9 mouse cellular contexts compared by ENCODE assay signal in the genomic region with DNA sequence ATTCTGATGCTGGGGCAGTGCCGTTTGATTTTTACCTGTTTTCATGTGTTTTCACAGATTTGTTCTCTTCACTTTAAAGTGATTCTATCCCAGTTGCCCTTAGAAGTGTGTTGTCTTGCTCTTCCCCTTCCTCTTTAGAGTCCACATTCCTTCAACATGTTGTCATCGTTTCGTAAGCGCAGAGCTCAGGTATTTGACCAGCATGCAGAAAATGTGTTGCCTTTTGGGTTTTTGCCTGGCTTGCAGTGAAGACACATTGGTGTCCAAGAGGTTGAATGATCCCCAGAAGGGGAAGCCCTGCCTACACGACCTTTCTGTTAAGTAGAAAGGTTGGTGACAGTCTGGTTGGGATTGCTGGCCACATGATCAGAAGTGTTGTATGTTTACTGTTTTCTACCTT. TPM values are rescaled to one million over a fixed set of nuclear protein-coding genes. Genes with fewer than 3 reads are reported as not detected.
A peak's percentile ranks its signal among the peaks of the same experiment; 100 is the strongest.
DNase-seq lines count a peak whose midpoint lies in the region; ATAC-seq and TF ChIP-seq lines count a peak whose summit lies in the region.
"Had no signal": no experiment of that assay in that cellular context is flagged by ENCODE, and none has a peak within 500 bp of the region (broad histone marks: within the 10 kb centered on the region; RNA-seq: fewer than 3 reads in every experiment).

No protein-coding gene starts in this region.

- TF ChIP-seq POLR2A in heart, adult 2 months (IDR thresholded peaks at IDR 0.05; ENCODE audit: insufficient read depth, low read depth, low read length), result 0 out of 2 replicates have a peak, but pooled peaks have one; percentile 27

- peaks cover 57% of the 10 kb centered on the region for H3K36me3 ChIP-seq in heart, adult 2 months (ENCODE audit: control insufficient read depth, insufficient read depth, low read length)
- H3K36me3 ChIP-seq in kidney, postnatal 0 days (ENCODE audit: insufficient read depth, low read length), result peaks cover 7% of the 10 kb centered on the region
- H3K36me3 ChIP-seq in lung, embryonic 14.5 days (ENCODE audit: insufficient read depth), result peaks cover 21% of the 10 kb centered on the region
- 0 out of 2 replicates have a peak, but pooled peaks cover 4% of the 10 kb centered on the region for H3K36me3 ChIP-seq in stomach, postnatal 0 days (ENCODE audit: control insufficient read depth, insufficient read depth, low read length)

- WGBS in heart, adult 2 months, result 21% methylated on average over 5 of the region's 5 CpGs
- WGBS in kidney, postnatal 0 days, result 52% methylated on average over 5 of the region's 5 CpGs
- 58% methylated on average over 5 of the region's 5 CpGs for WGBS in lung, embryonic 14.5 days
- 53% methylated on average over 5 of the region's 5 CpGs for WGBS in stomach, postnatal 0 days

- no peak for ATAC-seq in kidney, postnatal 0 days (replicated peaks; ENCODE audit: low FRiP score, low read depth)
- no peak for ATAC-seq in lung, embryonic 14.5 days (ENCODE audit: insufficient read depth)
- no peak for ATAC-seq in stomach, postnatal 0 days (ENCODE audit: low FRiP score, low TSS enrichment)

- no peak for TF ChIP-seq EP300 in heart, adult 2 months (IDR thresholded peaks at IDR 0.05; ENCODE audit: insufficient read depth, low read depth, low read length)
- TF ChIP-seq EP300 in stomach, postnatal 0 days (optimal IDR thresholded peaks at IDR 0.05), result no peak

- no peaks in the 10 kb centered on the region for H3K27me3 ChIP-seq in heart, adult 2 months (ENCODE audit: control insufficient read depth, insufficient read depth, low read length)
- H3K27me3 ChIP-seq in kidney, postnatal 0 days (ENCODE audit: insufficient read depth, low read length), result no peaks in the 10 kb centered on the region
- no peaks in the 10 kb centered on the region for H3K27me3 ChIP-seq in lung, embryonic 14.5 days (ENCODE audit: insufficient read depth, low read length)
- no peaks in the 10 kb centered on the region for H3K27me3 ChIP-seq in stomach, postnatal 0 days (ENCODE audit: control insufficient read depth, insufficient read depth, low read length)

- H3K4me3 ChIP-seq in heart, adult 2 months, result no peak overlapping the region; the same call in 1 of the 2 replicates
- no peak overlapping the region for H3K4me3 ChIP-seq in kidney, postnatal 0 days (replicated peaks; ENCODE audit: low read depth, low read length)
- H3K4me3 ChIP-seq in lung, embryonic 14.5 days (ENCODE audit: low read depth, low read length), result no peak overlapping the region
- H3K4me3 ChIP-seq in stomach, postnatal 0 days (ENCODE audit: low read depth, low read length), result no peak overlapping the region

- peaks cover 32% of the 10 kb centered on the region for H3K4me1 ChIP-seq in heart, adult 2 months (ENCODE audit: control insufficient read depth, insufficient read depth, low read length)
- peaks cover 28% of the 10 kb centered on the region for H3K4me1 ChIP-seq in kidney, postnatal 0 days (replicated peaks; ENCODE audit: insufficient read depth, low read length)
- peaks cover 29% of the 10 kb centered on the region for H3K4me1 ChIP-seq in lung, embryonic 14.5 days (ENCODE audit: insufficient read depth)
- H3K4me1 ChIP-seq in stomach, postnatal 0 days (replicated peaks; ENCODE audit: control insufficient read depth, insufficient read depth), result peaks cover 9% of the 10 kb centered on the region

- intact Hi-C loops in heart, adult 2 months (cut with DNase I), result loop anchor here (10.0 kb wide), 1 partner anchor 144 kb away; a partner anchor contains a TSS
- intact Hi-C loops in heart, postnatal 36 days (cut with DNase I), result no loop called here

- peak in 1 of 2 experiments; percentile 14 for DNase-seq in heart, adult 2 months
- DNase-seq in heart, postnatal 36 days, result no peak
- peak; percentile 14 for DNase-seq in kidney, postnatal 0 days (ENCODE audit: low spot score)
- no peak for DNase-seq in kidney, postnatal 10 days
- peak; percentile 54 for DNase-seq in NIH3T3 (ENCODE audit: low read depth)
- DNase-seq in lung, embryonic 14.5 days, result no peak
- no peak for DNase-seq in stomach, postnatal 0 days (ENCODE audit: low spot score)
- no peak for DNase-seq in adrenal gland, adult 8-10 months
- DNase-seq: thymus, adult 2 months had no signal

- peaks cover 3% of the 10 kb centered on the region for H3K79me2 ChIP-seq in heart, adult 2 months (replicated peaks; ENCODE audit: control insufficient read depth, insufficient read depth, low read length)

- peak overlapping the region; percentile 29; the same call in 1 of the 2 replicates for H3K27ac ChIP-seq in heart, adult 2 months
- no peak overlapping the region for H3K27ac ChIP-seq in kidney, postnatal 0 days
- no peak overlapping the region for H3K27ac ChIP-seq in lung, embryonic 14.5 days (ENCODE audit: low read depth)
- H3K27ac ChIP-seq in stomach, postnatal 0 days (replicated peaks), result no peak overlapping the region

- H3K4me2 ChIP-seq in kidney, postnatal 0 days (ENCODE audit: low read length), result no peak overlapping the region
- H3K4me2 ChIP-seq in lung, embryonic 14.5 days, result 0 out of 2 replicates have a peak overlapping the region, but pooled peaks have one; percentile 8
- no peak overlapping the region for H3K4me2 ChIP-seq in stomach, postnatal 0 days (replicated peaks; ENCODE audit: low read depth)

- no peak for TF ChIP-seq CTCF in heart, adult 2 months (IDR thresholded peaks at IDR 0.05)
- no peak for TF ChIP-seq CTCF in kidney, postnatal 0 days (IDR thresholded peaks at IDR 0.05; ENCODE audit: low read depth)
- no peak for TF ChIP-seq CTCF in lung, embryonic 14.5 days (IDR thresholded peaks at IDR 0.05; ENCODE audit: low read depth)
- no peak for TF ChIP-seq CTCF in stomach, postnatal 0 days (IDR thresholded peaks at IDR 0.05; ENCODE audit: low read depth)

- no peaks in the 10 kb centered on the region for H3K9me3 ChIP-seq in kidney, postnatal 0 days (replicated peaks; ENCODE audit: low read length)
- H3K9me3 ChIP-seq in lung, embryonic 14.5 days (ENCODE audit: low read depth, low read length), result no peaks in the 10 kb centered on the region
- H3K9me3 ChIP-seq in stomach, postnatal 0 days (ENCODE audit: control insufficient read depth, low read length), result no peaks in the 10 kb centered on the region

- peak overlapping the region; percentile 27; the same call in 1 of the 2 replicates for H3K9ac ChIP-seq in heart, adult 2 months (ENCODE audit: low read depth, low read length)
- H3K9ac ChIP-seq in kidney, postnatal 0 days (ENCODE audit: low read depth, low read length), result no peak overlapping the region
- no peak overlapping the region for H3K9ac ChIP-seq in lung, embryonic 14.5 days
- no peak overlapping the region for H3K9ac ChIP-seq in stomach, postnatal 0 days (ENCODE audit: low read length)

RNA-seq across cellular contexts. Expression of a gene that starts 3.3 kb away (rescaled TPM):
- total RNA-seq in heart, adult 2 months (2021), result 100 to 1,000 TPM; 159 to 167 TPM
- polyA plus RNA-seq in heart, adult 2 months (2012; rRNA removed), result 130 and 163 TPM in 2 replicates
- 100 to 1,000 TPM; 193 to 213 TPM for total RNA-seq in heart, postnatal 36 days (2021)
- 92.4 and 94.3 TPM in 2 replicates for polyA plus RNA-seq in kidney, postnatal 0 days (2015; fragmentation: Nextera tagmentation; extraction: Ambion mirVana)
- polyA plus RNA-seq in lung, embryonic 14.5 days (2014; fragmentation: Nextera tagmentation; extraction: Ambion mirVana), result 149 and 154 TPM in 2 replicates
- polyA plus RNA-seq in stomach, postnatal 0 days (2015; fragmentation: Nextera tagmentation; extraction: Ambion mirVana), result 44.2 and 48.3 TPM in 2 replicates
- total RNA-seq in adrenal gland, adult 8-10 months (2022), result 100 to 1,000 TPM; 163 to 298 (median 244) TPM

RNA-seq across cellular contexts. Expression of a gene that starts 33.4 kb away (rescaled TPM):
- 10 to 100 TPM; 23.8 to 25.6 TPM for total RNA-seq in heart, adult 2 months (2021)
- 14.9 and 25.5 TPM in 2 replicates for polyA plus RNA-seq in heart, adult 2 months (2012; rRNA removed)
- total RNA-seq in heart, postnatal 36 days (2021), result 10 to 100 TPM; 22.5 to 26.8 TPM
- polyA plus RNA-seq in kidney, postnatal 0 days (2015; fragmentation: Nextera tagmentation; extraction: Ambion mirVana), result 31.2 and 37.5 TPM in 2 replicates
- polyA plus RNA-seq in lung, embryonic 14.5 days (2014; fragmentation: Nextera tagmentation; extraction: Ambion mirVana), result 59.0 and 64.0 TPM in 2 replicates
- polyA plus RNA-seq in stomach, postnatal 0 days (2015; fragmentation: Nextera tagmentation; extraction: Ambion mirVana), result 22.7 and 24.1 TPM in 2 replicates
- total RNA-seq in adrenal gland, adult 8-10 months (2022), result 10 to 100 TPM; 34.7 to 56.4 (median 43.6) TPM

Comparison
In these comparisons a context has a peak if more than half of its experiments do, and no peak if none do; other contexts are left out.
1. DNase-seq: peak in kidney, postnatal 0 days (single experiment) and NIH3T3 (single experiment); none in heart, postnatal 36 days (0 of 2), kidney, postnatal 10 days (single experiment), lung, embryonic 14.5 days (single experiment), stomach, postnatal 0 days (single experiment) and adrenal gland, adult 8-10 months (single experiment).